Mouse (Mus musculus) liver, embryonic 16.5 days (tissue): ENCODE data around the gene Eif4h. TPM values are rescaled to one million over a fixed set of nuclear protein-coding genes. Genes with fewer than 3 reads are reported as not detected.
A peak's percentile ranks its signal among the peaks of the same experiment; 100 is the strongest.
"Not testable (repeated sequence)": the region's sequence is repeated elsewhere in the genome, so short reads cannot be mapped to it uniquely, and the experiment has no call there.

Source experiments
- ATAC-seq: fragments of 200-750 bp; cut with Nextera tagmentation; 2 replicates; pipeline ENCODE4 v1.8.0; 2017; ENCODE audit warnings: low read depth, mild to moderate bottlenecking, moderate number of reproducible peaks, moderate library complexity
- H3K27ac ChIP-seq: fragments of 300-500 bp; sonication (generic); 2 replicates; pipeline ENCODE4 v1.5.1; 2014; ENCODE audit warnings: mild to moderate bottlenecking, low read length
- H3K27me3 ChIP-seq: fragments of 300-500 bp; sonication (generic); 2 replicates; pipeline ENCODE4 v1.6.1; 2014; ENCODE audit warnings: low read depth, low read length, mixed read lengths; ENCODE audit not compliant: control insufficient read depth, insufficient read depth
- H3K36me3 ChIP-seq: fragments of 300-500 bp; sonication (generic); 2 replicates; pipeline ENCODE4 v1.6.1; 2014; ENCODE audit warnings: mild to moderate bottlenecking; ENCODE audit not compliant: control insufficient read depth, insufficient read depth
- H3K4me1 ChIP-seq: fragments of 300-500 bp; sonication (generic); 2 replicates; pipeline ENCODE4 v1.6.1; 2014; ENCODE audit warnings: low read depth, low read length, mixed read lengths; ENCODE audit not compliant: control insufficient read depth
- H3K4me2 ChIP-seq: fragments of 300-500 bp; sonication (generic); 2 replicates; pipeline ENCODE4 v1.6.1; 2014; ENCODE audit warnings: low read depth, low read length, mixed read lengths
- H3K4me3 ChIP-seq: fragments of 300-500 bp; sonication (generic); 2 replicates; pipeline ENCODE4 v1.5.1; 2014; ENCODE audit warnings: low read depth, mild to moderate bottlenecking, low read length
- H3K9ac ChIP-seq: fragments of 300-500 bp; sonication (generic); 2 replicates; pipeline ENCODE4 v1.6.1; 2014; ENCODE audit warnings: low read depth, low read length
- H3K9me3 ChIP-seq: fragments of 300-500 bp; sonication (generic); replicated peaks from 2 replicates; pipeline ENCODE4 v1.6.1; 2016; ENCODE audit warnings: low read length; ENCODE audit not compliant: control insufficient read depth
- WGBS: fragments of 180-500 bp; shearing (Covaris S2); extraction: QIAGEN DNeasy Blood & Tissue Kit; methylation state at CpG from one replicate; pipeline ENCODE4 v1.1.7; 2014; ENCODE audit not compliant: insufficient replicate concordance; 5-methylcytosine and 5-hydroxymethylcytosine counted together
- polyA plus RNA-seq: library from polyadenylated mRNA; unstranded; fragments of >200 nt; fragmentation: Nextera tagmentation; extraction: Ambion mirVana; gene quantifications from 2 replicates; pipeline ENCODE4 v1.2.1, GENCODE M21; 2015

Gene Eif4h
- polyA plus RNA-seq, 1 experiment from 2014 or later: 167 TPM

DNA sequence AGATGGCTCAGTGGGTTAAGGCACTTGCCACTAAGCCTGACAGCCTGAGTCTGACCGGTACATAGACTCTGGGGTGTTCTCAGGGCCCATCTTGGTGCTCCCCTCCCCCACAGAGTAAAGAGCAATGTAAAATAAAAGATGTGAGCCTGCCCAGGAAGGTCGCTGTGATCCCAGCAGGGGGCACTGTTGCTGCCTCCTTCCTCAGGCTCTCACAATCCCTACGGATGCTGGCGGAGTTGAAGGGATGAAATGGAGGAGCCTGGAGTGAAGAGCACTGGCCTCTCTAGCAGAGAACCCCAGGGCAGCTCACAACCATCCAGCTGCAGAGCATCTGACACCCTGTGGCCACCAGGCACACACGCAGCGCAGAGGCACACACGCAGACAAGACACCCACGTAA, 29.2 kb upstream of the Eif4h start:
- Histone ChIP-seq H3K36me3 (no peaks in the 10 kb centered on the region), H3K27me3 (no peaks in the 10 kb centered on the region), H3K4me2 (no peak overlapping the region), H3K27ac (no peak overlapping the region), H3K9ac (no peak overlapping the region), H3K4me1 (no peaks in the 10 kb centered on the region), H3K9me3 (no peaks in the 10 kb centered on the region), H3K4me3 (no peak overlapping the region)
- no peak for ATAC-seq
- 71% methylated on average over 8 of the region's 8 CpGs for WGBS

DNA sequence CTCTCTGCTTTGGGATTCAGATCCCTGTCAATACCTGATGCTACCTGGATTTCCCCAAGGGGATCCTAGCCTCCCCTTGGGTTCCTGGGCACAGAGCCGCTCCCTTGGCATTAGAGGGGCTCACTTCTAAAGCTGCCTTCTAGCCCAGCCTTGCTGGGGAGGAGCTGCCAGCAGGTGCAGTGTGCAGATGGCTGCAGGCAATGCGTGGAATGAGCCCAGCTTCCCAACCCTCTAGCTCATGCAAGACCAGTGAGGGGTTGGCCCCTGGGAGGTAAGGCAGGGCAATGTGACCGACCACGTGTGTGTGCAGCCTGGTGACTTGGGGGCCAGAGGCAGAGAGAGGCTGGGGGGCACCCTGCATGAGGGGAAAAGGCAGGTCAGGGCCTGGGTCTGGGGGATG, 17.4 kb upstream of the Eif4h start:
- Histone ChIP-seq H3K27me3 (no peaks in the 10 kb centered on the region), H3K4me2 (no peak overlapping the region), H3K4me1 (no peaks in the 10 kb centered on the region), H3K36me3 (no peaks in the 10 kb centered on the region), H3K9ac (no peak overlapping the region), H3K4me3 (no peak overlapping the region), H3K9me3 (no peaks in the 10 kb centered on the region), H3K27ac (no peak overlapping the region)
- WGBS: 63% methylated on average over 4 of the region's 4 CpGs
- no peak for ATAC-seq

DNA sequence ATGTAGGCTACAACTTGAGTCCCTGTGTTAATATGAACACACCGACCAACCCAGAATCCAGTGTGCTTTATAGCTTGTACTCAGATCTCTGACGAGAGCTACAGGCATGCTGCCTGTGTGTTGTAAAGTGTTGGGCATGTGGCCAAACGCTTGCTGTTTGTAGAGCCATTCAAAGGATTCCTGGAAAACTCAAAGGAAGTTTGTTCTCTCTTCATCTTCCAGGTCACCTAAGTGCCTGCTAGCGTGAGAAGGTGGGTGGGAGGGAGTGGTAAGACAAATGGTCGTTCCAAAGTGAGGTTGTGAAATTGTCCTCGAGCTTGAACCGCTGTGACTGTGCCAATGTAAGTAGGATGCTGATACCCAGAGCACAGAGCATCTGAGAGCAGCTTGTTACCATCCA, 12.7 kb upstream of the Eif4h start:
- H3K27ac ChIP-seq: no peak overlapping the region
- no peak overlapping the region for H3K4me2 ChIP-seq
- ATAC-seq: no peak
- H3K36me3 ChIP-seq: no peaks in the 10 kb centered on the region
- no peaks in the 10 kb centered on the region for H3K9me3 ChIP-seq
- no peaks in the 10 kb centered on the region for H3K4me1 ChIP-seq
- no peak overlapping the region for H3K4me3 ChIP-seq
- no peaks in the 10 kb centered on the region for H3K27me3 ChIP-seq
- H3K9ac ChIP-seq: no peak overlapping the region
- WGBS: 49% methylated on average over 7 of the region's 7 CpGs

DNA sequence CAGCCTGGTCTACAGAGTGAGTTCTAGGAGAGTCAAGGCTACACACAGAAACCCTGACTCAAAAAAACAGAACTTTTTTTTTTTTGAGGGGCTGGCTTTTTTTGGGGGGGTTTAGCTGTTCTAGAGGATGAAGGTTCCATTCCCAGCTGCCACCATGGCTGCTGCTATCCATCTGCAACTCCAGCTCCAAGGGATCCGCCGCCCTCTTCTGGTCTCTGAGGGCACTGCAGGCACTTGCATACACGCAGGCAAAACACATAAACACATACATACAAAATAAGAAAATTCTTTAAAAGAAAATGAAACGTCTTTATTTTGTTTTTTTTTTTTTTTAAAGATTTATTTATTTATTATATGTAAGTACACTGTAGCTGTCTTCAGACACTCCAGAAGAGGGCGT, 11.6 kb upstream of the Eif4h start:
- Histone ChIP-seq H3K4me1 (no peaks in the 10 kb centered on the region), H3K9me3 (no peaks in the 10 kb centered on the region), H3K4me2 (no peak overlapping the region), H3K4me3 (no peak overlapping the region), H3K27me3 (no peaks in the 10 kb centered on the region), H3K27ac (no peak overlapping the region), H3K9ac (no peak overlapping the region), H3K36me3 (no peaks in the 10 kb centered on the region)
- ATAC-seq: no peak
- 30% methylated on average over 4 of the region's 5 CpGs for WGBS

DNA sequence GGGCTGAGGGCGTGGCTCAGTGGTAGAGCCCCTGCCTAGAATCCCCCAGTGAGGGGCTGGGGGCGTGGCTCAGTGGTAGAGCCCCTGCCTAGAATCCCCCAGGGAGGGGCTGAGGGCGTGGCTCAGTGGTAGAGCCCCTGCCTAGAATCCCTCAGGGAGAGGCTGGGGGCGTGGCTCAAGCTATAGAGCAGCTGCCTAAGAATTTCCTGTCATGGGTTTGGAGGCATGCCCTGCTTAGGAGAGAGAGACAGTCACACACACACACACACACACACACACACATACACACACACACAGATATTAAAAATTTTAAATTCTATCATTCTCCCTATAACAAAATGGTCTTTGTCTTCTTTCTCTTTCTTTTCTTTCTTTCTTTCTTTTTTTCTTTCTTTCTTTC, 9.7 kb upstream of the Eif4h start:
- H3K27me3 ChIP-seq, H3K4me3 ChIP-seq, H3K4me1 ChIP-seq, H3K36me3 ChIP-seq, H3K9me3 ChIP-seq, ATAC-seq, H3K27ac ChIP-seq, H3K4me2 ChIP-seq, H3K9ac ChIP-seq: not testable (repeated sequence)
- WGBS: 68% methylated on average over 3 of the region's 4 CpGs

DNA sequence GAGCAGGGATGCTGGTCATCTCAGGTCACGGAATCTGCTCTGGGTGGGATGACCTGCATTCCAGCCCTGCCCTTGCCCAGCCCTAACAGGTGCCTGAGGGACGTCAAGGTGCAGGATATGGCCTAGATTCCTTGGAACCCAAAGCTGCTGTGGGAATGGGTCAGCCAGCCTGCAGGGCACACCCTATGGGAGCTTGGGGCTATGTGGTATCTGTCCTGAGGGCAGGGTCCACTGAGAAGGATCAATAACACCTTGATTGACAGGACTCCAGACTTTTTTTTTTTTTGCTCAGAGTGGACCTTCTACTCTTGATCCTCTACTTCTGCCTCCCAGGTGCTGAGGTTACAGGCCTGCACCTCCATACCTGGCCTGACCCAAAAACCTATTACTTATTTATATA, 8.1 kb upstream of the Eif4h start:
- H3K4me1 ChIP-seq: peaks cover 4% of the 10 kb centered on the region; the same call in 1 of the 2 replicates
- WGBS: 60% methylated on average over 2 of the region's 2 CpGs

DNA sequence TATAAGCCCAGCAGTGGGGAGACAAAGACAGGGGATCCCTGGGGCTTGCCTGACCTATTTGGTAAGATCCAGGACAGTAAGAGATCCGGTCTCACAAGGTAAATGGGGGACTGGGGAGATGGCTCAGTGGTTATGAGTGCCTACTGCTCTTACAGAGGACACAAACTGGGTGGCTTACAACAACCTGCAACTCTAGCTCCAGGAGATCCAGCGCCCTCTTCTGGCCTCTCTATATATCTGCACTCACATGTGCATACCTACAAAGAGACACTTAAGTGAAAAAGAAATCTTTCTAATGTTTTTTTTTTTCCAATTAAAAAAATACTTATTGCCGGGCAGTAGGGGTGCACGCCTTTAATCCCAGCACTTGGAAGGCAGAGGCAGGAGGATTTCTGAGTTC, 7.2 kb upstream of the Eif4h start:
- H3K9ac ChIP-seq: no peak overlapping the region
- H3K36me3 ChIP-seq: no peaks in the 10 kb centered on the region
- 53% methylated on average over 4 of the region's 4 CpGs for WGBS
- peaks cover 4% of the 10 kb centered on the region; the same call in 1 of the 2 replicates for H3K4me1 ChIP-seq
- no peaks in the 10 kb centered on the region for H3K9me3 ChIP-seq
- H3K4me3 ChIP-seq: no peak overlapping the region
- H3K27me3 ChIP-seq: no peaks in the 10 kb centered on the region
- no peak overlapping the region for H3K27ac ChIP-seq
- no peak overlapping the region for H3K4me2 ChIP-seq
- no peak for ATAC-seq

More for the DNA sequence above, 8.1 kb upstream of the Eif4h start:
- no peak overlapping the region for H3K4me2 ChIP-seq
- no peaks in the 10 kb centered on the region for H3K9me3 ChIP-seq
- H3K36me3 ChIP-seq: no peaks in the 10 kb centered on the region
- no peak overlapping the region for H3K9ac ChIP-seq
- no peak overlapping the region for H3K4me3 ChIP-seq
- no peak overlapping the region for H3K27ac ChIP-seq
- H3K27me3 ChIP-seq: no peaks in the 10 kb centered on the region
- peak; percentile 70 for ATAC-seq

DNA sequence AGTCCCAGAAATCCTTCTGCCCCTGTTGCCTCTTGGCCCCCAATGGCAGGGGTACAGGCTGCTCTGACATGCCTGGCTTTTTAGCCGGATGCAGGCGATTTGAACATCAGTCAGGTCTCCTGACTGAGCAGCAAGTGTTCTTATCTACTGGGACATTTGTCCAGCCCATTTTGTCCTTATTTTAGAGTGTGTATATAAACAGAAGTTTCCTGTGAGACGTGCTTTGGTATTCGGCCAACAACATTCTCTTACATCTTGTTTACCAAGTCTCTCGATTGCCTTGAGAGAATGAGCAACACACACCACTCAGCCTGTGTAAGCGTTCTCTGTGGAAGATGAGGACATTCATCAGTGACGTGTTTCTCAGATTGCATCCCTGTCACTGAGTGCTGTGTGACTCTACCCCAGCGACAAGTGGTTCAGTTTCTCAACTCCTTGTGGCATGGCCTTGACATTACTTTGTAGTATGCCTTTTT, 5.4 kb upstream of the Eif4h start:
- no peak overlapping the region for H3K9ac ChIP-seq
- WGBS: 32% methylated on average over 8 of the region's 8 CpGs
- H3K36me3 ChIP-seq: no peaks in the 10 kb centered on the region
- no peak overlapping the region for H3K4me3 ChIP-seq
- no peaks in the 10 kb centered on the region for H3K9me3 ChIP-seq
- peaks cover 6% of the 10 kb centered on the region for H3K4me1 ChIP-seq
- no peak overlapping the region for H3K4me2 ChIP-seq
- H3K27me3 ChIP-seq: no peaks in the 10 kb centered on the region
- ATAC-seq: peak; percentile 51
- H3K27ac ChIP-seq: peak overlapping the region; percentile 55

DNA sequence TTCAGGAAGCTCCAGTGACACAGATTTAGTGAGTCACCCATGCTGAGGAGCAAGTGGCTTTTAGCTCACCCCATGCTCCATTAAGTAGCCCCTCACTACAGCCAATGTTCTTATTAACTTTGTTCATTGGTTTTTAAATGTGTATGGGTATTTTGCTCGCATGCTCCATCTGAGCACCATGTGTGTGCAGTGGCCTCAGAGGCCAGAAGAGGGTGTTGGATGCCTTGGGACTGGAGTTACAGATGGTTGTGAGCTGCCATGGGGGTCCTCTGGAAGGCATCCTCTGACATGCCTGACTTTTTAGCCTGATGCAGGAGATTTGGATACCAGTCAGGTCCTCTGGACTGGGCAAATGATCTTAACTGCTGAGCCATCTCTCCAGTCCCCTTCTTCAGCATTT, 4.8 kb upstream of the Eif4h start:
- Histone ChIP-seq H3K27ac (peak overlapping the region; percentile 55), H3K9ac (no peak overlapping the region), H3K4me3 (no peak overlapping the region), H3K4me1 (peaks cover 9% of the 10 kb centered on the region), H3K27me3 (no peaks in the 10 kb centered on the region), H3K36me3 (no peaks in the 10 kb centered on the region), H3K4me2 (no peak overlapping the region), H3K9me3 (no peaks in the 10 kb centered on the region)
- ATAC-seq: no peak
- 58% methylated on average over 1 of the region's 1 CpGs for WGBS
